Mouse (Mus musculus): ENCODE results near the gene Slc22a23.

Slc22a23 gene

DNA sequence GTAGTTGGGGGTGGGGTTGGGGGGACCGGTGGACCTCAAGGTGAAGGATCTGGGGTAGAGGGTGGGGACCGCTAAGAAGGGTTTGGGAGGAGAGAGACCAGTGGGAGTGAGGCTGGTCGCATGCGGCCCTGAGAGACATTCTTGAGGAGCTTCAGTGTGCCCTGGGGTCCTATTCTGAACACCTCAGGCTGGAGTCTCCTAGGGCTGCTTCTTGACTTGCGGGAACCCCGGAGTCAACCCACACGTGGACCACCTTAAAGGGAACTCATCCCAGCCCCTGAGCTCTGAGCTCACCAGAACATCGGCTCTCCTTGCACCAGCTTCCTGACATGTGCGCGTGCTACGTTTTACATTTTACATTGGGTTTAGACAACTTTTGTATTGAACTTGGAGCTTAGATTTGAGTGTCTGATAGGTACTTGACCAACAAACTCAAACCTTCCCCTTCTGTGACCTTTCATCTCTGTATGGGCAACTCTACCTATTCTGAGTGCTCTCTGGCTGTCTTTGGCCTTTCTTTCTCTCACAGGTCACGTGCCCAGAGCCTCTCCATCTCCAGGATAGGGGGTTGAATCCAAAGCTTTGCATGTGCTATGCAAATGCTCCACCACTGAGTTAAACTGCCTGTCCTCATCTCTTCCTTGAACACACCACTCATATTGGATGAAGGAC lies 181.5 kb downstream of the Slc22a23 start:
- DNase-seq (ENCODE audit: low read depth, low spot score): no peak

DNA sequence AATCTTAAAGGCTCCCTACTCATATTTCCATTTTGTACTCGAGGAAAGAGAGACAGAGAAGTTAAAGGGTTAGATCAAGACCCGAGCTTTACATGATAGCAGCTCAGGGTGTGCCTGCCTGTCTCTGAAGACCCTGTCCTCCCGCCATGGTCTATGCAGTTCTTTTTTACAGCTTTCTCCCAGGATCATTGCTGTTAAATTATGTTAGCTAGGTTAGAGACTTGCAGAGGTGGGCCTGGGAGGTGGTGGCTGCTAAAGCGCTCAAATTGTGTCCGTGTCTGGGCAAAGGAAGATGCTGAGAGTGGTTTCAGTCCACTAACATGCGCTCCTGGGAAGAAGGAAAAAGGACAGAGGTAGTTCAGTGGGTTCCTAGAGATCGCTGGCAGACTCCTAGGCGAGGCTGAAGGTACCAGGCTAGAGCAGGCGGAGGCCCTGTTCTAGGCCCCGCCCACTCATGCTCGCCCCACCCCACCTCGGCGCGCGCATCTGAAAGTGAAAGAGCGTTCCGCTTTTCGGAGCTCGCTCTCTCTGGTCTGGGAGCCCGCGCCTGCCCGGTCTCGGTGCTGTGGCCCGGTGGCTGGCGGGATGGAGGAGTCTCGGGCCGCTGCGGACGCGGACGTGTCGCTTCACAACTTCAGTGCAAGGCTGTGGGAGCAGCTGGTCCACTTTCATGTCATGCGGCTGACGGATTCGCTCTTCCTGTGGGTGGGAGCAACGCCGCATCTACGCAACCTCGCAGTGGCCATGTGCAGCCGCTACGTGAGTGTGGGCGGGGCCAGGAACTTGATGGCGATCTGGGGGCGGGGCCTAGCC lies 182.3 kb downstream of the Slc22a23 start, which contains the start of gene Psmg4:
Gene Psmg4 (plus strand): TSS at position 474 of the 813 bp plus-strand sequence.
- DNase-seq (ENCODE audit: low read depth, low spot score): peak; percentile 76

DNA sequence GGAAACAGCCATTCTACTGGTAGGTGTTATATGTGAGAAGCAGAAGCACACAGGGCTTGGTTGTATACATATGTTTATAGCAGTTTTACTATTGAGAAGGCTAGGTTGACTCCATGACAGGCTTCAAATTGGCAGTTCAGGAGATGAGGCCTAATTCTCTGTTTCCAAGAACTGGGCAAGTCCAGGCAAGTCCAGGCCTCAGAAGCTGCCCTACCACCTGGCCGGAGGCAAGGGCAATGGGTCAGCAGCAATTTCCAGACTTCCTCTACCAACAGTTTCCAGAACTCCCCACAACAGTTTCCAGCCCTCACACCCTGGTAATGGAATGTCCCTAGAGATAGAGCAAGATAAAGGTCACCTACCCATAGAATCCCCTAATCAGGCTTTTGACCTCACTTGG lies 185.1 kb downstream of the Slc22a23 start:
- no peak for DNase-seq (ENCODE audit: low read depth, low spot score)

DNA sequence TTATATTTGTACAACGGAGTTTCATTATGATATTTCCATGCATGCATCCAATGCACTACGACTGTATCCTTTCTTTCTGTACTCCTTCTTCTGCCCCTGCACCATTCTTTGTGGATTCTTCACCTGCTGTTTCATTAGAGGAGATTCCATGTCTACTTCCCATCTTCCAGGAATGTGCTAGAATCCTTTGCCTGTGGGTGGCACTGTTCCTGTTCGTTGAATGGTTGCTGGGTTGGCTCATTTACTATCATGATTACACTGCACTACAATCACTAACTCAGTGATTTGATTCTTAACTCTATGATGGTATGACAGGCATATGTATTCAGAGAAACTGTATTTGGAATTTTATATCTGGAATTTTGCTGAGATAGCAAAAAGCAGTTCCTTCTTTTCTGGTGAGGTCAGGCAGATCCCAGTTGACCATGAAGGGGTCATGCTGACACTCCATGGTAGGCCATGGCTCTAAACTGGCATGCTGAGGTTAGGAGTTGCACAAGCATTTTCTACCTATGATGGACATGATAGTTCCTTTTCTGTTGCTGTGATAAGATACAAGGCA lies 187.3 kb downstream of the Slc22a23 start:
- DNase-seq (ENCODE audit: low read depth, low spot score): no peak

DNA sequence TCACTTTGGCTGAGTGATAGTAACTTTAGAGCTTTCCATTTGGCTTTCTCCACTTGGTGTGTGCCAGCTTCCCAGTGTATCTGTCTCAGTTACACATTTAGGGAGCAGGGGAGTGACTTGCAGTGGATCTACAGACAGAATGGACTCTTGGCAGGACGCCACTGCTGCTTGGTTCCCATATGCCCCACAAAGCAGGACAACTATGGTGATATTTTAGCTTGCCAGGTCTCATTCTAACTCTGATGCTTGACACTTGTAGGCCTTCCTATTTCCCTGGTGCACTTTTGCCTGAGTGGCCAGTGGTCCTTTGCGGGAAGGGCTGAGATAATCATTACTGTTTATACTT lies 188.2 kb downstream of the Slc22a23 start:
- DNase-seq (ENCODE audit: low read depth, low spot score): no peak

DNA sequence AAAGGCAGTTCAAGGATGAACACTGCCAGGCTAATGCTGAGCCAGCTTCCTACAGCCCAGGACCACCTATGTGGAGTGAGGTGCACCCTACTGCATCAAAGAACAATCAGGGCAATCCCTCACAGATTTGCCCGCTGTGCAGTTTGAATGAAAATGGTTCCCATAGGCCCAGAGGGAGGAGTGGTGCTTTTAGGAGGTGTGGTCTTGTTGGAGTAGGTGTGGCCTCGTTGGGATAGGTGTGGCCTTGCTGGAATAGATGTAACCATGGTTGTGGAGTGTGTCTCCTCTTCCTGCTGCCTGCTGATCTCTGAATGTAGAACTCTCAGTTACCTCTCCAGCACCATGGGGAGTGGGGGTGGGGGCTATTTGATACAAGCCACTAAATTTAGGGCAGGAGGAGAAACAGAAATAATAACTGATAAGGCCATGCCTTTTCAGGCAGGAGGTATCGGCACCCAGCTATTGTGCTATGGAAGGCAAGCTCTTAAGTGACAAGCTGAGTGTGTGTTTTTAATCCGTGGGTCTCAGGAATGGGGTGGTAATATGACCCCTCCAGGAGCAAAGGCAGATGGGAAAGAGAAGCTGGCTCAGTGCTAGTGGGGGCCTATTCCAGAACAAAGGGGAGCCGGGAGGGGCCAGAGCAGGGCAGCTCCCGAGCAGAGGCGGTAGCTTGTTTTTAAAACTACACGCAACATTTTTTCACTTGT lies 188.7 kb downstream of the Slc22a23 start:
- DNase-seq (ENCODE audit: low read depth, low spot score): no peak

DNA sequence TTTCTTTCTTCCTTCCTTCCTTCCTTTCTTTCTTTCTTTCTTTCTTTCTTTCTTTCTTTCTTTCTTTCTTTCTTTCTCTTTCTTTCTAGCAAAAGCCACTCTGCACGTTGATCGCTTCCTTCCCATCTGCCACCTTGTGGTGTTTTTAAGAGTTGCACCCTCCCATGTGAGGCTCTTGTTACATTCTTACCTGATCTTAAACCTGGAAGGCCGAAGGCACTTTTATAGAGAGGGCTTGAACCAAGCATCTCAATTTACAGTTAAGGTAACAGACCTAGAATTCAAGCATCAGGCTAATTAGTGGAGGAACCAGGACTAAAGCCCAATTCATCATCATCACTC lies 190.1 kb downstream of the Slc22a23 start:
- no peak for DNase-seq (ENCODE audit: low read depth, low spot score)

DNA sequence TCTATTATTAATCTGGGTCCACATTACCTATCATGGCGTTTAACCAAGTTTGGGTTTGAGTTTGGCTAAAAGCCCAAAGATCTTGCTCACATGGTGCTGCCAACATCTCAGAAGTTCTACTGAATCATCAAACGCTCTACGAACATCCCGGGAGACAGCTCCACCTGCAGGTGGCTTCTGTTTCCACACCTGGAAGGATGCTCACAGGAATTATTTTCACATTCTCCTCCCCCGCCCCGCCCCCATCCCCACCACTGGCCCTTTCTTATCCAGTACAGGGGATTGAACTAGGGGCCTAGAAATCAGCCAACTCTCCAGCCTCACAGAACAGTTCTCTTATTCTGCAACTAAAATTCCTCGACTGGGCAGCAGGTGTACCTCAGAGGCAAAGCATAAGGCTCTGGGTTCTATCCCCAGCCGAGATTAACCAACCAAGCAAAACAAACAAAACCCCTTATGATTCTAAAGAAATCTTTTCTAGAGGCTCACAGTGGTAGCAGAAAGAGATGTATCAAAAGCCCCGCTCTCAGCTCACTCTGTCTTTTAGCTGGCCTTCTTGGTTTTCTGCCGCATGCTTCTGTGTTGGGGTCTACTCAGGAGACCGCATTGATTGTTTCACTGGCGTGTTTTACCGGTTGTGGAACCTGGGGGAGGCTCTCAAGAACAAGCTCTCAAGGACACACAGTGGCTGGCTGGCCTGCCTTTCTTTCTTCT lies 190.6 kb downstream of the Slc22a23 start:
- DNase-seq (ENCODE audit: low read depth, low spot score): no peak

DNA sequence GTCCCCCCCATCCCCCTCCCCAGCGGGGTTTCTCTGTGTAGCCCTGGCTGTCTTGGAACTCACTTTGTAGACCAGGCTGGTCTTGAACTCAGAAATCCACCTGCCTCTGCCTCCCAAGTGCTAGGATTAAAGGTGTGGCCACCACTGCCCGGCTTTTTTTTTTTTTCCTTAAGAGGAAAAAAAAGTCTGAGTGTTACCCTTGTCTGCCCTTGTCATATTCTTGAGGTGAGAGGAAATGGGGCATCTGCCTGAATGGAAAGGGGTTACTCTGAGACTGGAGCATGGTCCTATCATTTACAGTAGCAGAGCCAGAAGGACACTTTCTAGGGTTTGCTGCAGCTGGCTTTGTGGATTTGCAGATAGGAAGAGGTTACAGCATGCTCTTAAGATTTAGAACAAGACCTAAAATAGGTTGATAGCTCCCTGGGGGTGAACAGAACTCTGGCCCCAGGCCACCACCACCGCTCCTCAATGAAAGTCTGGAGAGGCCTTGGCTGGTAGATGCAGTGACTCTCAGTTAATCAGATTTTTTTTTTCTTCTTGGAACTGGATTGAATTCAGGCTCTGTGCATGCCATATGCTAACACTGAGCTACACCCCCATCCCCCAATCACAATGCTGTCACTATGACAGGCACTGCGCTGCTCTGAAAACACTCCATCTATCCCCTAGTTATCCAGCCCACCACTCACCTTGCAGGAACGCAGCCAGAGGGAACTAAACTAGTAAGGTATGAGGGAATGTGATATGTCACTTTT lies 191.5 kb downstream of the Slc22a23 start:
- DNase-seq (ENCODE audit: low read depth, low spot score): no peak

DNA sequence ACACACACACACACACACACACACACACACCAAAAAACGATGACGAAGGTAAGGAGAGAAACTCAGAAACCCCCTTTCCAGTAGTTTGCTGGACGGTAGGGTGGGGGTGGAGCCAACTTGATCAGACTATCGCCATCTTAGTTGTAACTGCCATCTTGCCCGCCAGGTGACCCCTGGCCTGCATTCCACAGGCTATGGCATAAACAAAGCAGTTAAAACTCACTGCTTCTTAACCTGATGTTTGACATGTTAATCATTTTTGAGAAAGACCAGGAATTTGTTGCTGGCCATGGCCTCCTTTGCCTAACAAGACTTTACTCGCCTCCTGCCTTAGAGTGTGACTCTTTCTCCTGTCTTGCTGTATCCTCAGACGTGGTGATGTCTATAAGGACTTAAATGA lies 192.3 kb downstream of the Slc22a23 start:
- no peak for DNase-seq (ENCODE audit: low read depth, low spot score)

DNA sequence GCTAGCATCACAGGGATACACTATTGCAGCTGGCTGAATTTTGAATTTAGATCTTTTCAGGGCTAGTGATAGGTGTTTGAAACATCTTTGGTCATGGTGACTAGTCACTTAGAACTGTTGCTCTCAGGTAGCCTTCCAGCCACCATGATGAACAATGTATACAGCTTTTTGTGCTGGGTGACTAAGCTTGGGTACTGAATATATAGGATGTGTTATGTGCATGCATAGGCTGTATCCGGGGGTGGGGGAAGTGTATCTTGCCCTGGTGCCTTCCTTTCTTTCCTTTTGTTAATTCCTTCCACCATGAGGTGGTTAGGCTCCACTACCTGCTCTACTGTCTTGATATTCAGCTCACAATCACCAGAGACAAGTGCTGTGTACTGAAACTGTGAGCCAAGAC lies 193.6 kb downstream of the Slc22a23 start:
- no peak for DNase-seq (ENCODE audit: low read depth, low spot score)

DNA sequence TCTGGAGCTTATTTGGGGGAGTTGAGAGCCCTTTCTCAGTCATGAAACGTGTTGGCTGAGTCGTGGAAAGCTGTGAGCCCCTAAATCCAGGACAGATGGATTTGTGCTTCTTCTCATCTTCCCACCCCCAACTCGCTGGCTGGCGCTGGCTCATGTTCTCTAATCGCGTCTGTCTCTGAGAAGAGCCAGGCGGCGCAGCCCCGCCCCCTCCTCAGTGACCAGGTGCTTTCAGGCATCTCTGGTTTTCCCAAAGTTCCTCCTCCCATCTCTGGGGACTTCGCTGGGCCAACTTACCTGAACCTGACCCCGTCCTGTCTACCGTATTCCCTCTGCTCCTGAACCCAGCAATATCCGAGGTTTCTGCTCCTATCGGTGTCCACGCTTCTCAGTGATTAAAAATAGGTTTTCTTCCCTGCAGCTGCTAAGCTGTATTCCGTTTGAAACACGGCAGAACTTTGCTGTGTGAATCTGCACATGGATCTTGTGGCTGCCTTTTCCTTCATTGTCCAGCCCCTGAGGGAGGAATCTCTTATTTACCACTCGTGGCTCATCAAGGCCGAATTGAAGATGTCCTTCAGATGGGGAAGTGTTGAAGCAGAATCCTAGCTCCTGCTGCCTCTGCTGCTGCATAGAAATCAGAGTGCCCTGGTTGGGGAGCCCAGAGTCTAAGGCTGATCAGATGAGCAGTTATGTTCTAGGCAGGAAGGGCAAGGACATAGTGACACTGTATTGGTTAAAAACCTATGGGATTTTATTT lies 194.5 kb downstream of the Slc22a23 start:
- DNase-seq (ENCODE audit: low read depth, low spot score): no peak

DNA sequence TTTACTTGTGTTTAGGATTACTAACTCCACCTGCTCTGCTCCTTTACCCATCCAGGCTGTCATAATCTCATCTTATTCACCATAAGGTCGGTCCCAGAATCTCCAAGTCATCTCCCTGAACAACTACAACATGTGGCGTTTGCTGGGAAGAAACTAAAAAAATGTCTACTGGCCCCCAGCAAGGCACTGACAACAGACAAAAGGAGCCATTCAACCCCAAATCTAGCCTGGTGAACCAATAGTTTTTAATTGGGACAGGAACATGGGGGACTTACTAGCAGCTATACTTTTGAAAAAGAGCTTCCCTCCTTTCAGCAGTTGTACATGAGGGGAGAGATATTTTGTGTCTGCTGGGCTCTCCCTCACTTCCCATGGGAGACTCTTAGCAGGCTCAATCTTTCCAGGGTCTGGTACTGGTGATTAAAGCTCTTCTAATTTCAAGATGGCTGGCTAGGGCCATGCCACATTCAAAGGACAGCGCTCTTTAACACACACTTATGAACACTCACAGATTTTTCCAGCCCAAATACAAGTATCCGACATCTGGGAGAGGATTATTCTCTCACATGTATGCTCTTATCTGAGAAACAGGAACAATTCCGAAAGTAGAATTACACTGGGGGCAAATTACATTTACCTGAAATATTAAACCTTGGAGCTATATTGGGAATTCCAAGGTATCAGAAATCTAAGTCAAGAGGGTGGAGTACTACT lies 195.4 kb downstream of the Slc22a23 start:
- DNase-seq (ENCODE audit: low read depth, low spot score): no peak

DNA sequence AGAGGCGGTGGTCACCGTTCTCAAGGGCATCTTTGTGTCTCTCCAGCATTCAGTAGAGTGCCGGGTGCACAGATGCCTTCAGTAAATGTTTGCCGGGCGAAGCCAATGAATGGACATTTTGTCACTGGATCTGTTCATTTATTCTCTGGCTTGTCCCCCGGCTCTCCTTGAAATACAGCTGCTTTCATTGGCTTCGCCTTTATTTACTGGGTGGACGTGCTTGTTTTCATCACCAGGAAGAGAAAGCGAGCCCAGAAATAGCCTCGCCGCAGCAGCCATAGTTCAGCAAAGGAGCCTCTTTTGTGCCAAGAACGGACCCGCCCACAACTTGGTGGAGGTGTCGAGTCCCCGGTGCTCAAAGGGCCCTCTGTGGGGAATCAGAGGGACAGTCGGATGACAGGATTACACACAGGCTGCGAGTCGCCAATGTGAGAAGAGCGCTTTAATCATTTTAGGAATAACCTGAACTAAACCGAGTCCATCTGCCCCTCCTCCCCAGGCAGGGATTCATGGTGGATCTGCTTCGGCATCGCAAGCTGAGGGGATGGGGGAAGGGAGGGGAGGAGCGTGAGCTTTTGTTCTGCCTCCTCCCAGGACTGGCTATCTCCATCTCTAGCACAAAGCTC lies 196.1 kb downstream of the Slc22a23 start:
- DNase-seq (ENCODE audit: low read depth, low spot score): no peak

DNA sequence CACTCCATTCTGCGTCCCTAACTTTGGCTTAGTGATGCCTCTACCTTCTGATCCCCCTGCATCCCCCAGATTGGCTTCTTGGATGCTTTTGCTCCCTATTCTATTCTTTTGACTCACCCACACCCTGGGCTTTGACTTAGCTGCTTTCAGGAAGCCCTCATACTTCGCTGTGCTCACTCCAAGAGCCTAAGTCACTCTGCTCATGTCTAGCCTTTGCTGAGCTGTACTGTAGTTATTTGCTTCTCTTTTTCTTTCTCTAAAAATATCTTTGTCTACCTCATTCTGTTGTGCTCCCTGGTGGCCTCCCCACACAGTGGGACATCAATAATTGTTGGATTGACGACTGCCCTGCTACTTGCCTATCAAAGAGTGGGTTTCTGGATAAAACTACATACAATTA lies 196.8 kb downstream of the Slc22a23 start:
- DNase-seq (ENCODE audit: low read depth, low spot score): no peak

DNA sequence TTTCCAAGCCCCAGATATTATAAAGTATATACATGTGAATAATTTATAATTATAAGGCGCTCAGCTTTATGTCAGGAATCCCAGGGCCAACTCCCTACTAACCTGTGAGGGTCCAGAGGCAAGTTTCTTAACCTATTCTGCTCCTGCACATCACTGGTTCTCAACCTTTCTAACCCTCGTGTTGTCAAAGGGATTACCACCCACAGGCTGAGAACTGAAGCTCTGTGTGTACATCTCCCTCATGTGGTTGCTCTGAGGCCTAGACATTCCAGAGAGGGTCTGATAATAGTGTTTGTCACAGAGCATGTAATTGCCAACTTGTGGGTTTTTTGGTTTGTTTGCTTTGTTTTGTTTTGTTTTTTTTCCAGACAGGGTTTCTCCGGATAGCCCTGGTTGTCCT lies 198.1 kb downstream of the Slc22a23 start:
- no peak for DNase-seq (ENCODE audit: low read depth, low spot score)

DNA sequence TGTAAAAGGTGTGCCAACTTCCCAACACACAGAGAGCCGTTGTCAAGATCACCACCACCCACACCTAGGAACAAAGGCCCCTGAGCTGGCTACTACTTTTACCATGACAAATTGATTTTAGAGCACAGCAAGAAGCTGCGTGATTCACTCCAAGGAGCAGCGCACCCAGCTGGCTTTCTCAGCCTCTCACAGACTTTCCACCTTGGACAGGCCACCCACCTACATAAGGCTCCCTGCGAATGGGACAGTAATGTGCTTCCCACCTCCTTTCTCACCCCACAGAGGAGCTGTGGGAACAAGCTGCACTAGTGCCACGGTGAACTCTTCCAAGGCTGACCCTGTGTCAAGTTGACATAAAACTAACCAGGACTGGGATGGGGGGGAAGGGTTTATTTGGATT lies 201.6 kb downstream of the Slc22a23 start:
- DNase-seq (ENCODE audit: low read depth, low spot score): no peak

DNA sequence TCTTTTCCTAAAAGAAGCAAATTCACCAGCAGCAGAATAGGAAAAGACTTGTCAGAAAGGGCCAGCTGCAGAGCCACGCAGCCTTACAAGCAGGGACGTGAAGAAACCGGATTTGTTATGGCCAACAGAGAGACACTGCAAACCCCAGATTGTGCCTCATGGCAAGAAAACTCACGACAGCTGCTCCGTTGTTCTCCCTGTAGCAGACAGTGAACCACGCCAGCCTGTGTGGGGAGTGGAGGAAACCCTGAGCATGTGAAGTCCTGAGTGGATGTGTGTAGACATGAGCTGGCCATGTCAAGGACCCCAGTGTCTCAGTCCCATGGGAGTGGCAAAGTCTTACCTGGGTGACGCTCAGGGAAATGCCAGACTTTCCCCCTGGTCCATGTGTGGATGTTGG lies 208.4 kb downstream of the Slc22a23 start:
- no peak for DNase-seq (ENCODE audit: low read depth, low spot score)

DNA sequence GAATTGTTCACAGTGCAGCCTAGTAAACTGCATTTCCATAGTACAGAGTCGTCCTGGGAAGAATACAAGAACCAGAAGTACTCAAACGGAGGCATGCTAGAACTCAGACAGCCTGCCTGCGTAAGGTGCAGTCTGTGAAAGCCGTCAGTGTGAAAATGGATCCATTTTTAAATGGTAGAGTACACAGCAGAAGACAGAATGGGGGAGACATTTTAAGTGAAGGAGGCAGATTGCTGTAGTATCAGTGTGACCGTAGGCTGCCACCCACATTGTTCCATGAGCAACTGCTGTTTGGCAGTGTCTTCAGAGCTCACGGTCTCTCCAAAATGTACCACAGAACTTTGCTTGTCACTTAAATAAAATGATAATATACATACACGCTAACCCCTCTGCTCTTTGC lies 210.7 kb downstream of the Slc22a23 start:
- no peak for DNase-seq (ENCODE audit: low read depth, low spot score)
